Mouse (Mus musculus) ovary, postnatal 10 days (tissue): ENCODE data around the gene Gm13889.

Experiments
- DNase-seq: peaks from one replicate; pipeline ENCODE4 v3.0.0; 2022; ENCODE audit warnings: low spot score

Gene Gm13889

DNA sequence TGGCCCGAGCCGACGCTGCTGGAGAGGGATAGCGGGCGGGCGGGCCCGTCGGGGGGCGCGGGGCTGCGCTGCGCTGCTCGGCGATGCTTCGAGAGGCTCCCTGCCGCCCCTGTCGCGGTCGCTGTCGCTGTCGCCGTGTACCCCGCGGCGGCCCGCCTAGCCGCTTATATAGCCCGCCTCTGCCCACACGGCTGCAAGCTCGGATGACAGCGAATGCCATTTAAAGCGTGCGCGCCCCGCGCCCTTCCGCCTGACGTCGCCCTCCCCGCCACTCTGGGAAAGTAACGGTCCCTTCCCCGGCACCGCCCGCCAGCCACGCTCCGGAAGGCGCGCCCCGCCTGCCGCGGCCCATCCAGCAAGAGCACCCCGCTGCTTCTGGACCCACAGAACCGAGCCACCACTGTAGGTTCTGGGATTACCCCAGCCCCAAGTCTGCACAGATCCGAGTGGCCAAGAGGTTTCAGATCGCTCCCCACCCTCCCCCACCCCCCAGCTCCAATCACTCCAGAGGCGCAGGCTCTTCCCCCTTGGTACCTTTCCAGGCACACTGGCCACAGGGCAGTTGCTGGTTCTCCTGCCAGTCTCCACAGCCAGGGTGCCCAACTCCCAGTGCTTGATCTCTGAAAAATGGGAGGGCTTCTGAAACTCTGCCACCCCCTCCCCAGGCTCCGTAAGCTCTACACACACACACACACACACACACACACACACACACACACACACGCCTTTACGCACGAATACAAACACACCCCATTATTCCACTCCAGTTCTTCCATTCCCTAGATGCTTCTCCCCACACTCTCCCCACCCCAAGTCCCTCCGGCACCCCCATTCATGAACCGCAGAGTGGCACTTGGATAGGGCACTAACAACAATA is at the start of gene Gm13889:
Gene Gm13889 (minus strand): TSS at position 294 of the 877 bp plus-strand sequence.
- DNase-seq = peak; percentile 31

DNA sequence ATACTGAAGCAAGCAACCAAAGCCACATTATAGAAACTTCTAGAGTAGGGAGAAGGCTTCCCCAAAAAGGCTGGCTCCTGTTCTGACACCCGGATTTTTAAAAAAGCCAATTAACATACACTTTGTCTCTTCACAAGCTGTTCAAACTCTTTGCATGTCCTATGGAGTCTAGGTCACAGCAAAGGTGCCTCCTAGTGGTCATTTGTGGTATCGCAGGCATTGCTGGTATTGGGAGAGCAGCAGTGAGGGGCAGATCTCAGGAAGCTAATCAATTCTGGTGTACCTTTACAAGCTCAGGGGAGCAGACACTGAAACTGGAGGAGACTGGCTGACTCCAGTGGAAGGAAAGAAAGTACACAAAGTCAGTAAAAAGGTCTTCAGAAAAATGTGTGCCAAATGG is 45.3 kb upstream of the Gm13889 start:
- peak; percentile 90 for DNase-seq

DNA sequence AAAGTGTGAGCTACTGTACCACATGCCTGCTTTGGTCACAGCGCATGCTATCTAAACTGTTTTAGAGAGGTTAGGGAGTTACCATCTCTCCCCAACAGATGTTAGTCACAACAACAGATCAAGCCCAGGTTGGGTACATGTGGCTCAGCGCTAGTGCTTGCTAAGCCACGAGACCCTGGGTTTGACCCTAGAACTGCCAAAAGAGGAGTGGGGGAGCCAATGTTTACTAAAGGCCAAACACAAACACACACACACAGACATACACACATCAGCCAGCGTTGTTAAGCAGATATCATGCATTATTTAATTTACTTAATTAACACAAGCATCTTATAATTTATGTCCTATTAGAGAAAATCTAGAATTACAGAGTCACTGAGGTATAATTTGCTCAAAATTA is 44.9 kb upstream of the Gm13889 start:
- DNase-seq = no peak

DNA sequence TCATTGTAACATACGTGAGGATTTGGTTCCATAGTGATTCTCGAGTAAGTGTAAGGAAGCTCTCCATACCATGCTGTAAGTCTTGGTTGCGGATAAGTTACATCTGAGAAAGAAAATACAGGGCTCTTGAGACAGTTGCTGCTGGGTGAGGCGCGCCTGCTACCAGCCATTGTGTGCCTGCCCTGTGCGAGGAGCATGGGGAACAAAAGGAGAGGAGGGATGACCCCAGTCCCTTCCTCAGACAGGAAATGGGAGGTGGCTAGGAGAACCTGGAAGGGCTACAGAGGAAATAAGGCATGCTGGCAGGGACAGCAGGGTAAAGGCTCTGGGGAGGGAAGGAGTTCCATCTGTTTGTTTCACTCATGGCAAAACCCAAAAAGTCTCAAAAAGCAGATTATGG is 44.4 kb upstream of the Gm13889 start:
- DNase-seq = no peak

DNA sequence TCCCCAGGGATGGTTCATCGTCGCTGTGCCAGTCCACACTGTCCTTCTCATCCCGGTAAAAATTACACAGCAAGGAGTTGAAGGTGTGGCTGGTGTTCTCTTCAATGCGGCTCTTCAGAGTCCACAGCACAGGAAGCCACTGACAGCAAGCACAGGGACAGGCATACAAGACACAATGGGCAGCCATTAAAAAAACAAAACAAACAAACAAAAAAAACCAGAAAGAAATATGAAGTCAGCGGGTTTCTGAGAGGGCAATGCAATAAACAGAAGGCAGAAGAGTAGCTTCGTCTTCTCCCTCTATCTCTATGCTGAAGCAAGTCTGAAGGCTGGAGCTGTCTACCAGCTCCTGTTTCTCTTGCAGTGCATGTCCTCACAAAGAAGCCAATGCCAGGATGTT is 39.3 kb upstream of the Gm13889 start, which contains the start of gene Gm27027:
Gene Gm27027 (minus strand): TSS at position 101 of the 400 bp plus-strand sequence.
- no peak for DNase-seq

DNA sequence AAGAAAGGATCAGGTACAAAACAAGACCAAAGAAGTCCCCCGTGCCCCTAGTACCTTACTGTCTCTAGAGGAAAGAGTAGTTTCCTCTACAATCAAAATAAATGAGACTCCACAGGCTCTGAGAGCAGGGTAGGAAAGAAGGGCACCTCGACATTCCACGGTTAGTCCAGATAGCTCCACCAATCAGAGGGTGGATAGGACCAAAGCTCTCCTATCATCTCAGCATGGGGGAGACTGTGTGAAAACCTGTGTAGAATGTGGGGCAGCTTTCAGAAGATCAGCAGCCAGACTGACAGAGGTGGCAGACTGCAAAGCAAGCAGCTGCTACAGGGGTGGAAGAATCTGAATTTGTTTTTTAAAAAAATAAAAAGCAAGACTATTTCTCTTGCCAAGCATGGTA is 35.8 kb upstream of the Gm13889 start:
- no peak for DNase-seq

DNA sequence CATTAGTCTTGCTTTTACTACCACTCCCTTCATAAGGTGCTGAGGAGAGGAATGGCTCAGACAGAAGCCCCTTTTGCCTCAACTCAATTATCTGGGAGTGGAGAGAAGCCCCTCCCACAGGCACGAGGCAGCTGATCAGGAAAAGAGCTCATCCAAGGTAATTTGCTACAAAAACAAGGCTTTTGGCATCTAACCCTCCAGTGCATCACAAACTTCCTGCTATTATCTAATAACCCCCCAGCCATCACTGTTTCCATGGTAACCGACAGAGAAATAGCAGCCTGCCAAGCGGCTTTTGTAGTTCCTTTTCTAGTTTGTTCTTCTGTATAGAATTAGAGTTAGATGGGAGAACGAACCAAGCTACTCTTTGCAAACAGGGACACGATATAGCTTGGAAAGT is 35.3 kb upstream of the Gm13889 start:
- no peak for DNase-seq

DNA sequence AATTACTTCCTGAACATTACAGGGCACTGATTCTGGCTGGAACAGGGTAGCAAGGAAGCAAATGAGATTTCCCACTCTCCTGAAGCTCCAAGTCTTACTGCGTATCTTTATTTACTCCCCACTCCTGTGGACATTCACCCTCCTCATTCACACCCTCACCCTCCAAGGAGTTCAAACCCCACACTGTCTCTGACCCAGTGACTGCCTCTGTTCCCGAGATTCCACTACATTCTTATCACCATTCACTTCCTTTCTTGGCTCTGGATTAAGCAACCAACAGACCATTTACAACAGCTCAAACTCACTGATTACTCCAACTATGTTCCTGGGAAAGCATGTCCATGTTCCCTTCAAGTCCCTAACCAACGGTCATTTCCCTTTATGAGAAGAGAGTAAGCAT is 34.3 kb upstream of the Gm13889 start:
- DNase-seq = no peak

DNA sequence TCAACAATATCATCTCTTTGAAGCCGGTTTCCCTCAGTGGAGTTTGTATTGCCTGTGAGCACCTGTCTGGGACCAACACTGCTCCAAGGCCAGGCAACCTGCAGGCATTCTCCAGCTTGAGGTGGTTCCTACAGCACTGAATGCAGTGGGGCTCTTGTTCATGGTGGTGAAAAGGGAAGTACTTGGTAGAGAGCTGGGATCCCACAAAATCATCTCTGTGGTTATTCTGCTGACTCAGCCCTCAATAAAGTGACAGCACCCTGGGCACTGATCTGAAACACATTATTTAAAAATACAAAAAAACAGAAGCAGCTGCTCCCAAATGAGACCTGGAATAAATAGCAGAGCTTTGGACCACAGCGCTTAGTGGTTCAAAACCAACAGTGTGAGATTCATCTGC is 31.4 kb upstream of the Gm13889 start:
- DNase-seq = no peak

DNA sequence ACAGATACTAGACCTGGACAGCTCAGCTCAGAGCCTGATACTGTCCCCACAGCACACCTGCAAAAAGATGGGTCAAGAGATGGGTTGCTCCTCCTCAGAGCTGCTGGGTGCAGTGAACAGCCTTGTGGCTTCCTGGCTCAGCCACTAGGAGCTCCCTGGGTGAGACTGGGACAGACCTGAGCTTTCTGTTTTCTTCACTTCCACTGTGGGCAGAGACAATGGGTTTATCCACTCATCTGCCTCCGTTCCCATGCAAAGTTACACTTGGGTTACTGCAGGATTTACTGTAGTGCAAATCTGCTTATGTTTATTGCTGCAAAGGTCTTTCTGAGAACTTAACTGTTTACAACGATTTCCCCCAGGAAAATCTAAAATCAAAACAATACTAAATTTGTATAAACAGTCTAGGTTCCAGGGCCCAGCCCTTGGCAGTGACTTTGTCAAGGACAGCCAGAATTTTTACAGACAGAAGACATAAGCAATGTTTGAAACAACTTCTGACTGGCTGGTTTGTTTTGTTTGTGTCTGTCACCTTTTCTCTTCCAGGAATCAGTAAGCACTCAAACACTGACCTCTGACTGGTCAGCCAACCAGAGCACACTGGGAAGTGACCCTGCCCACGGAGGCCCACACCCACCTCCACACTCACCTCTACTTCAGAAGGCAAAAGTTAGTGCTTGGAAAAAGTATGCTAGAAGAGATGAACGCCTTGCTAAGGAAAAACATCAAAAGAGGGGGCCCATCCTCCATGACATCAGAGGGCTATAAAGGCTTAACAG is 25.6 kb upstream of the Gm13889 start:
- no peak for DNase-seq

DNA sequence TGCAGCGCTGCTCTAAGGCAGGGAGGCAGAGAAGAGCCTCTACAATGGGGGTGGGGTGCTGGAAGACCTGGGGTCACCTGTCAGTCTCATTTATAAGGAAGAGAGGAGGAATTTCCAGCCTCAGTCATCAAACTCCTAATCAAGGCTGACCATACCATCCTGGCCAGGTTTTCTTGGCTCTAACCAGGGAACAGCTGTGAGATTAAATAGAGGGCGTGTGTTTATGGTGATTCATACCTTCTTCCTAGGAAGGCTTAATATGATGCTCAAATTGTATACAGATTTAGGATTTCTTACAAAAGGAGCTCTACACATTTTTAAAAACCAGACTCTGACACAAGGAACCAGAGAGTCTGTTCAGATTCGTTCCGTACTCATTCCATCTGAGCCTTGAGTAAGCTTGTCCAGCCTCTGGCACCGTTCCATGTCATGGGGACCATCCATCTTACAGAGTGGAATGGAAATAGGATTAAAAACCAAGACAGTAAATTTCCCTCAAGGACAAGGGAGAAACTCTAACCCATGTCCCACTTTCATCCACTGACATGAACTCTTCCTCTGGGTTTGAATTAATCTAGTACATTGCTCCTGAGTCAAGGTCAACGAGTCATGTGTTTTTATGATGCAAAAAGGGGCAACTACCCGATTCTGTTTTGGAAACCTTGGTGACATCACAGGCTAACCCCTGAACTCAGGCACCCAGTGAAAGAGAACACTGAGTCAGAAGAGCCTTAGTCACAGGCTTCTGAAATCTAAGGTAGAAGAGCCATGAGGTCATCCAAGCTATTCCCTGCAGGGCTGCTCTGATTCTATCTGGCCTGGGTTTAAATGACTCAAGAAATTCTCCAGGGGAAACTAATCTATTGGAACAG is 22.5 kb upstream of the Gm13889 start:
- no peak for DNase-seq

DNA sequence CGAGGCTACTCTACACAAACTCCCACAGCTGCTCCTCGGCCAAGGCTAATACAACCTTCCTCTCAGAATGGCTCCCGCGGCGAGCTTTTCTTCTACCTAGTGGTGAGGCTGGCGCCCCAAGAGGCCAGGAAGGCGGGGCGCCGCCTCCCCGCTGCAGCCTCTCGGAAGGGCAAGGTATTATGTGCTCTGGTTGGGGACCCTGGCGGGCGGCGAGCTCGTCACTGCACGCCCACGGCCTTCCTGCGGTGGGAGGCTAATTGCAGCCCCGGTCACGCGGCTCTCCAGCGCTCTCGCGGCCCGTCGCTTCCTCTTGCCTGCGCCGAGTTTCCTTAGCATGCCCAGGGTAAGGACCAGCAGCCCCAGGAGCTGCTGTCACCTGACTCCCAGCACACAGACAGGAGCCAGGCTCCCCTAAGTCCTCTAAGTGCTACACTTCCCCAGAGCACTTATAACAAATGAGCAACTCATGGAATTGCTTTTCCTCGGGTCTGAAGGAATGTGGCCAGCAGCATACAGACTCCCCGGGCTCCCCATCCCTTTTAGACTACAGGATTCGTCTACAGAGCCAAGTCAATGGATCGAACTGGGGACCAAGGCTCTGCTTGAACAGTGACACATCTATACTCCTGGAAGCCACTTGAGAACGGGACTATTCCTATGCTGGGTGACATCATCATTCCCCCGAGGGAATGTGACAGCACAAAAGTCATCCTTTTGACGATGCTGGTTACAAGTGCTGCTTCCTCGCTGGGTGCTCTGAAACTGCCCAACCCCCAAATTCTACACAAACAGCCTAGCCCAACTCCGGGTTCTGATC is 19.6 kb upstream of the Gm13889 start:
- no peak for DNase-seq

DNA sequence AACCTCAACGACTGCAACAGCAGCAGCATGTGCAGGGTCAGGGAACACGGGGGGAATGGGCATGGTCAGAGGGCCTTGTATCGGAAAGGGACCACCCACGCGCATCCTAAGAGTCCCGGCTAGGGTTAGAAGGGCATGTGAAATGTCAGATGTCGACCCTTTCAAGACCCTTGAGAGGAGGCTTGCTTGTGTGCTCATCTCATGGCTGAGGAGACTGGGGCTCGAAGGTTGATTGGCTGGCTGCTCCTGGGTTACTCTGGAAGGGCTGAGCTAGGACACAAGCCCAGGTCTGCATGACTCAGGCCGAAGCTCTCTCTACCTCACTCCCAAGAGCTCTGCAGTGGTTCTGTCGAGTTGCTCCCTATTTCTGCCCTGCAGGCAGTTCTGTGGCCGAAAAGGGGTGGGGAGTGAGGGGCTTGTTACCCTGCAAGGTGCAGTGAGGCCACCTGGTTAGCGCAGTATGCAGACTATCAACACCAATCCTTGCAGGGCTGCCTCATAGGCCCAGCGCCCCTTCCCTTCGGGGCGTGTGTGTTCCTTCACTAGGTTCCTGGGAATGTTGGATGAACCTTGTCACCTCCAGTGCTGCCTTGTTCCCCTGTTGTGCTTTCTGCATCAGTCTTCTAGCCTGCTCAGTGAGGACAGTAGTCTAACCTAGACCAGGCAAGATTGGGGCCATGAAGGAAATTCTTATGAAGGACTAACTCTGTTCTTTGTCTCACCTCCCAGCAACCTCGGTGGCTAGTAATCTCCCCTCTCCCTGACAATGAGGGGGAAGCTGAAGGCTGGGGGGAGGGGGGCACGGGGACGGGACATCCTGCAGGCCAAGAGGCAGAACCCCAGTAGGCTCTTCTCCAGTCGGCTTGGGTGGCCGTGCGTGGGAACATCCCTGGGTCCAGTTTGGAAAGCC is 18.8 kb upstream of the Gm13889 start:
- DNase-seq = no peak

DNA sequence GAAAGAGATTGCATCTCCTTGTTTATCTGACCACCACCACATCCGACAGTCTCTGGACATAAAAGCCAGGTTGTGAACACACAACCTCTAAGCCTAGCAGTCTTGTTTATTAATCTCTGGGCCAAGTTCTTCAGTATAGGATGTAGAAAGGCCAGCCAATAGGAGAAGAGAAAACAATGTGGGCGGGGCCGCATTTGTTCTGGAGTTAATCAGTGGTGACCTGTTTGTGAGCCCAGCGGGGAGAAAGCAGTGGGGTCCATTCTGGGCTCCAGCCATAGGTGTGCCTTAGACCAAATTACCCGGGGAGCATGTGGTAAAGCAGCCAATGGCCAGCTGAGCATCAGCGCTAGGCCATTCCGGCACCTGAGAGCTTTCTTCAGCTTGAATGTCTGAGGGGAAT is 18.0 kb upstream of the Gm13889 start:
- DNase-seq = no peak

DNA sequence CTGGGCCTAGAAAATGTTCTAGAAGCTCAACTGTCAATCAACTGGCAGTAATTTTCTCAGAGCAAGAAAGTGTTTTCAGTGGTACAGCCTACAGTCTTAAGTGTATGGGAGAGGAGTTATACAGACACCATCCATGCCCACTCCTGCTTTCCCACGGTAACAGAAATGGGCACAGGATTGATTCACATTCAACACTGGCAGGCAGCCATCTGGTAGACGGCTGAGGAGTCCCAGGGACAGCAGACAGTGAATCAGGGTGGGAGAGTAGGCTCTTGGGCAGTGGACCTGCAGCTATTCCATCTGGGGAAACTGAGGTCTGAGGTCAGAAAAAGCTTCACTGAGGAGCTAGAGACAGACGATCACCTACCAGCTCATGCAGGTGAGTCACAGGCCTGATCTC is 14.6 kb upstream of the Gm13889 start:
- DNase-seq = no peak

DNA sequence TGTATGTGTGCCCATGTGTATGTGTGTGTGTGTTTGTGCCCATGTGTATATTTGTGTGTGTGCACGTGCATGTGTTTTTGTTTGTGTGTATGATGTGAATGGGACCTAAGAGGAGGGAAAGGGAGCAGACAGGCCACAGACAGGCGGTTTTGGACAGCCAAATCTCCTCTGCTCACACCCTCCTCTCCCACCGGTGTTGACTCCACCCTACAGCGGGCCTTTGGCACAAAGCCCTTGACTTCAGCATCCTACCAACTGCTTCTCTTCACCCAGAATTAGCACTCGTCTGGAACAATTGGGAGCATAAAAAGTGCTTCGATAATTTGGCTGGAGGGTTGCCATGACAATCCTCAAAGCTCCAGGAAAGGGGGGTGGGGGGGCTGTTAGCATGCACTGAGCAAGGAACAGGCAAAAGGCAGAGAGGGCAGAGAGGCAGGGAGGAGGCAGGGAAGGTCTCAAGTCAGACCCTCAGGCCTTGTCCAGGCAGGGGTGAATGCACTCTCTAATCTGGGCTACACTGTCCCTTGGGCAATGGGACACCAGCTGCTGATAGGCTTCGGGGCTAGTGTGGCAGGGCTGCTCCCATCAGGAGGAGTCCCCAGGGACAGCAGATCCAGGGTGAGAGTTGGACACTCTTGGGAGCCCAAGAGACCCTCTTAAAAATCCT is 7.6 kb upstream of the Gm13889 start:
- DNase-seq = no peak

DNA sequence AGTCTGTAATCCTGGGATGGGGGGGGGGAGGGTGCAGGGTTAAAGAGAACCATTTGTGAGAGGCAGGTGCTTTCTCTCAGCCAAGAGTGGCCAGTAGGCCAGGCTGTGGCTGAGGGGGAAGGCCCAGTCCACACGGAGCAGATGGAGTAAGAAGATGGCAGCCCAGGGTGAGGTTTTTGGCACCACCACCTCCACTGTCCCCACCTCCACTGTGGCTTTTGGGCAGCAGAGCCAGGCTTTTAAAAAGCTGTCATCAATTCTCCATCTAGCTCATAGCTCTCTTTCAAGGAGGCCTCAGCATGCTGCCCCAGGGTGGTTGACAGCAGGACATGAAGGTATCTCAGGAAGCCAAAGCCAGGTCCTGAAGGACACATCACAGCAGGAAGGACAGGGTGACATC is 6.8 kb upstream of the Gm13889 start:
- no peak for DNase-seq

DNA sequence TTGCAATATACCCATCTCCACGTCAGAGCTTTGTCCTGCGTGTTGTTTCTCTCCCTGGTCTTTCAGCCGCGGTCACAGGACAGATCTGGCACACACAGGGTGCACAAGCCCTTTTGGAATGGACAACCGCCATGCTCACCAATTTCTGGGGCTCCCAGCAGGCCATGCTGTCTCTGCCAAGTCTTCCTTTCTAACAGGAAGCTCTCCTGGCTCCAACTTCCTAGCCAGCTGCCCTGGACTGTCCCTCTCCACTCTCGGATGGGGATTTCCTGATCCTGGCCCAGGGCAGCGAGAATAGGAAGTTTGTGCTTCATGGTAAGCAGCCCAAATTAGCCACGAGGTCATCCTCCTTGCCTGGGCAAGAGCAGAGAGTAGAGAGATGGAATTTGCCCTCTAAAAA is 4.7 kb upstream of the Gm13889 start:
- DNase-seq = no peak

DNA sequence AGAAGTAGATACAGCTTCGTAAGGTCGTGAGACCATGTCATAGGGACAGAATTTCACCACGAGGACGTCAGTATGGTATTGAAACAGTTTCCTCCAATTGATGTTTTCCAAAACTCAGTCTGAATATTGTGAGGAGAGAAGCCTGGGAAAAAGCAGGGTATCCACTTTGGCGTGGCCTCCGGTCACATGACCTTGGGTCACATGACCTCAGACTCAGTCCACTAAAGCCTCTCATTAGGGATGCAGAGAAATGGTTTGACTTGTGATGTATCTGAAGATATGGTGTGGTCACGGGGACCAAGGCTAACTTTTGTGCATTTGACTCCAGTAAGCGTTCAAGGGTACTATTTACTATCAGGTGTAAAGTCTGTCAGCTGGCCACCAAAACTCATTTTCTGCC is 2.3 kb upstream of the Gm13889 start:
- no peak for DNase-seq

DNA sequence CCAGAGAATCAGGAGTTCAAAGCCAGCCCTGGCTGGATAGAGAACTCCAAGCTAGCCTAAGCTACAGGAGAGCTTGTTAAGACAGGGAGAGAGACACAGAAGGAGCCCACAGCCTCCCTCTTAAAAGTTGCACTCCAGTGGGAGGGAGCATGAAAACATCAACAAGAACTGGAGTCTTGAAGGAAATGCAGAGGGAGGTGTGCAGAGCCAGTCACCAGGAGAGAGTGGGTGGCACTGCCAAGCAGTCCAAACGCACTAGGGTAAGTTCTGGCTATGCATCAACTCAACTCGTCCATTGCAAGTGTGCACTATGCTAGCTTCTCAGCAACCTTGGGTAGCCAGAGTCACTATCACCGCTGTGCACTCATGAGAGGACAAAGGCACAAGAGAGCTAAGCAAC is 1.2 kb upstream of the Gm13889 start:
- DNase-seq = no peak
